Mouse (Mus musculus) megakaryocyte, embryonic 14.5 days (primary cell): ENCODE measurements around the gene Klk12.

Source experiments
- FLI1 ChIP-seq: IDR thresholded peaks from 2 replicates; pipeline ENCODE4 v1.6.1; 2012; ENCODE audit warnings: low read length, inconsistent platforms, mixed read lengths
- GATA1 ChIP-seq: IDR thresholded peaks from 3 replicates; pipeline ENCODE4 v1.6.1; 2012; ENCODE audit warnings: mixed read lengths, low read length, inconsistent platforms, borderline replicate concordance

GRCm38 (mm10) chr7:43768597-43768996 lies at the start of gene Klk12:
- TF ChIP-seq FLI1 (no peak), GATA1 (no peak)
